Mouse (Mus musculus) forebrain, embryonic 16.5 days (tissue): ENCODE measurements around the gene Plekhb2. TPM values are rescaled to one million over a fixed set of nuclear protein-coding genes. Genes with fewer than 3 reads are reported as not detected.

Experiments
- ATAC-seq: fragments of 200-750 bp; cut with Nextera tagmentation; 2 replicates; pipeline ENCODE4 v1.8.0; 2017; ENCODE audit warnings: mild to moderate bottlenecking, moderate library complexity
- H3K27ac ChIP-seq: fragments of 300-500 bp; sonication (generic); 2 replicates; pipeline ENCODE4 v1.5.1; 2014; ENCODE audit warnings: low read length, control low read depth
- H3K27me3 ChIP-seq: fragments of 300-500 bp; sonication (generic); replicated peaks from 2 replicates; pipeline ENCODE4 v1.6.1; 2014; ENCODE audit warnings: low read length; ENCODE audit not compliant: control insufficient read depth, insufficient read depth
- H3K36me3 ChIP-seq: fragments of 300-500 bp; sonication (generic); 2 replicates; pipeline ENCODE4 v1.6.1; 2014; ENCODE audit not compliant: control insufficient read depth, insufficient read depth
- H3K4me1 ChIP-seq: fragments of 300-500 bp; sonication (generic); replicated peaks from 2 replicates; pipeline ENCODE4 v1.6.1; 2014; ENCODE audit warnings: low read length; ENCODE audit not compliant: control insufficient read depth, insufficient read depth
- H3K4me2 ChIP-seq: fragments of 300-500 bp; sonication (generic); 2 replicates; pipeline ENCODE4 v1.6.1; 2014; ENCODE audit warnings: mild to moderate bottlenecking, low read length, control low read depth
- H3K4me3 ChIP-seq: fragments of 300-500 bp; sonication (generic); replicated peaks from 2 replicates; pipeline ENCODE4 v1.5.1; 2014; ENCODE audit warnings: mild to moderate bottlenecking, low read length, control low read depth
- H3K9ac ChIP-seq: fragments of 300-500 bp; sonication (generic); replicated peaks from 2 replicates; pipeline ENCODE4 v1.6.1; 2014; ENCODE audit warnings: low read depth, low read length, control low read depth
- H3K9me3 ChIP-seq: fragments of 300-500 bp; sonication (generic); 2 replicates; pipeline ENCODE4 v1.6.1; 2016; ENCODE audit warnings: low read length; ENCODE audit not compliant: control insufficient read depth
- WGBS: fragments of 180-500 bp; shearing (Covaris S2); extraction: QIAGEN DNeasy Blood & Tissue Kit; methylation state at CpG from one replicate; pipeline ENCODE4 v1.1.7; 2014; 5-methylcytosine and 5-hydroxymethylcytosine counted together
- polyA plus RNA-seq: library from polyadenylated mRNA; unstranded; fragments of >200 nt; fragmentation: Nextera tagmentation; extraction: Ambion mirVana; gene quantifications from 2 replicates; pipeline ENCODE4 v1.2.1, GENCODE M21; 2015

The Plekhb2 gene
- polyA plus RNA-seq, 1 experiment from 2014 or later = 73.9 TPM

DNA sequence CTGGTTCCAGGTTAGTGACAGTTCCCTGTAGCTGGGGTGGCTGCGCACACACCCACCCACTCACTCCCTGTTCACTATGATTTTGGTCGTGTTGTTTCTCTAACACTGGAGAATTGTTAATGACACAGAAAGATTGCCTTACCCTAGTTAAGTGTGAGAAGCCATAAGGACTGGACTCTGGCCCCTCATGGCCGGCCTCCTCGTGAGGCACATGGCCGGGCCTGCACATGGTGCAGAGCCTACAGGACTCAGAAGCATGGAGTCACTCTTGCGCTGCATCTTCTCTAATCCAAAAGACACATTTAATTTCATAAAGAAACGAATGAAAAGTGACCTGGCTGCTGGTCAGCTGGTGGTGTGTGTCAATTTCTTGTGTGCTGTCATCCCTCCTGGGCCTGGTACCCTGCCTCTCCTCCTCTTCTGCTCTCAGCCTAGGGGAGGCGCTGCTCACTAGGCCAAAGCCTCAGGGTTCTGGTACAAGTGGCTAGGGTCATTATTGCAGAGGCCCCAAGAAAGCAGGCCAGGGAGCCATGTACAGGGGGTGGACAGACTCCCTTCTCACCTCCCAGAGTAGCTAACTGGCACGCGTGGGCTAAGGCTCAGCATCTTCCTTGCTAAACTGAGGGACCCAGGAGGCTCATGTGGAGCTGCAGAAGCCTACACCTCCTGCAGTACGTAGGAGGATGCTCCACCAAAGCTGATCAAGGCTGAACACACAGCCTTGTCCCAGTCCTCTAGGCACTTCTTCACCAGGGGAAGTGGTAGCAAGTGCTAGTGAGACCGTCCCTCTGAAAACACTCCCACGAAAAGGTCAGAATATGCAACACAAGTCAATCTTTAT is 37.1 kb upstream of the Plekhb2 start:
- H3K27me3 ChIP-seq = no peaks in the 10 kb centered on the region
- H3K27ac ChIP-seq = no peak overlapping the region
- H3K9me3 ChIP-seq = no peaks in the 10 kb centered on the region
- peaks cover 26% of the 10 kb centered on the region for H3K36me3 ChIP-seq
- no peak overlapping the region for H3K4me3 ChIP-seq
- 94% methylated on average over 13 of the region's 13 CpGs for WGBS
- no peaks in the 10 kb centered on the region for H3K4me1 ChIP-seq
- H3K9ac ChIP-seq = no peak overlapping the region
- ATAC-seq = no peak
- H3K4me2 ChIP-seq = no peak overlapping the region

GRCm38 (mm10) chr1:34815843-34816242 is 33.9 kb upstream of the Plekhb2 start:
- peaks cover 31% of the 10 kb centered on the region for H3K36me3 ChIP-seq

DNA sequence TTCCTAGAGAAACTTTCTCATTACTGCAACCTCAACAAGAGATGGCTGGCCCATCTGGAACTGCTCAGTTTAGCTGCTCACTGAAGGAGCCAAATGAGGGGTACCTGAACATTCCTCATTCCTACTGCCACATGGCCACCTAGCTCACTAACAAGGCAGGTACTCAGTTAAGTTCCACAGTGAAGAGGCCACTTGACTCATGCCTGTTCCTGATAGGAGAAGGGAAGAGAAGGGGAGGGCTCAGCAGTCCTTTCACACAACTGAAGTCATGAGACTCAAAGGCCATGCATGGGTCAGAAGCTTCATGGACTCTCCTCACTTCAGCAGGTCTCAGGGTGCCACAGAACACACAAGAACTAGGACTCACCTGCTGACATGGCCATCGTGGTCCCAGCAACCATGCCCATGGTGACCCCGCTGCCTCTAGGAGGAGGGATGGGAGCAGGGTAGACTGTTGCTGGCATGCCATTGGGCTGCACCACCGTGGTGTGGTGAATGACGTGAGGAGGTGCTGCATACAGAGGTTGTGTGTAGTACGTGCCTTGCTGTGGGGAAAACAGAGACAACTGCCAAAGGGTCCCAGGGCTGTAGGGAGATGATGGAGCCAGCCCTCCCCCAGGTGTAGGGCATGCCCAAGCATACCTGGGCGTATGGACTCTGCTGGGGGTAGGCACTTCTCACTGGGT is 30.4 kb upstream of the Plekhb2 start:
- Histone ChIP-seq H3K9me3 (no peaks in the 10 kb centered on the region), H3K4me3 (no peak overlapping the region), H3K4me2 (no peak overlapping the region), H3K36me3 (peaks cover 35% of the 10 kb centered on the region), H3K9ac (no peak overlapping the region), H3K4me1 (no peaks in the 10 kb centered on the region), H3K27ac (no peak overlapping the region), H3K27me3 (no peaks in the 10 kb centered on the region)
- ATAC-seq = no peak
- 93% methylated on average over 6 of the region's 6 CpGs for WGBS

More at GRCm38 (mm10) chr1:34815843-34816242, 33.9 kb upstream of the Plekhb2 start:
- WGBS = 86% methylated on average over 6 of the region's 6 CpGs
- ATAC-seq = no peak
- no peaks in the 10 kb centered on the region for H3K27me3 ChIP-seq
- H3K4me2 ChIP-seq = no peak overlapping the region
- H3K9me3 ChIP-seq = no peaks in the 10 kb centered on the region
- no peak overlapping the region for H3K27ac ChIP-seq
- no peak overlapping the region for H3K4me3 ChIP-seq
- no peaks in the 10 kb centered on the region for H3K4me1 ChIP-seq
- no peak overlapping the region for H3K9ac ChIP-seq

GRCm38 (mm10) chr1:34821411-34821810 is 28.4 kb upstream of the Plekhb2 start:
- WGBS = 85% methylated on average over 2 of the region's 2 CpGs
- Histone ChIP-seq H3K27ac (no peak overlapping the region), H3K9me3 (no peaks in the 10 kb centered on the region), H3K27me3 (no peaks in the 10 kb centered on the region), H3K4me1 (peaks cover 3% of the 10 kb centered on the region; the same call in 1 of the 2 replicates), H3K9ac (no peak overlapping the region), H3K4me3 (no peak overlapping the region), H3K36me3 (peaks cover 24% of the 10 kb centered on the region), H3K4me2 (no peak overlapping the region)
- ATAC-seq = no peak

DNA sequence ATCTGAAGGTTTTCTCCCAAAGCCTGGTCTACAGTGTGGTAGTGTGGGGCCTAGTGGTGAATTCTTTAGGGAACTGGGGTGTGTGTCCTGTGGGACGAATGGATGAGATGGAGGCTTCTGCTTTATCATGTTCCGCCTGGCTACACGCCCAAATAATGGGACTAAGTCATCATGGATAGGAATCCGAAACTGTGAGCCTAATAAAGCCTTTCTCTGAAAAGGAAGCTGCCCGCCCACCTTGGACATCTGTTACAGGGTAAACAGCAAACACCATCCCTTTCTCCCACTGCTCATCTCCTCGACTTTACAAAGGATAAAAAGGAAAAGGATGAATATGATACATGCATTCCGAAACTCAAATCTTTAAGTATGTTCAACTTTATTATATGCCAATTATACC is 27.8 kb upstream of the Plekhb2 start:
- no peak overlapping the region for H3K27ac ChIP-seq
- WGBS = 93% methylated on average over 7 of the region's 7 CpGs
- ATAC-seq = no peak

GRCm38 (mm10) chr1:34822746-34823145 is 27.0 kb upstream of the Plekhb2 start:
- Histone ChIP-seq H3K9ac (no peak overlapping the region), H3K4me3 (no peak overlapping the region), H3K4me2 (no peak overlapping the region), H3K27me3 (no peaks in the 10 kb centered on the region), H3K27ac (no peak overlapping the region), H3K9me3 (no peaks in the 10 kb centered on the region), H3K36me3 (peaks cover 15% of the 10 kb centered on the region), H3K4me1 (peaks cover 3% of the 10 kb centered on the region; the same call in 1 of the 2 replicates)
- ATAC-seq = no peak
- 93% methylated on average over 7 of the region's 7 CpGs for WGBS

More for the DNA sequence above, 27.8 kb upstream of the Plekhb2 start:
- H3K4me1 ChIP-seq = peaks cover 3% of the 10 kb centered on the region; the same call in 1 of the 2 replicates
- no peak overlapping the region for H3K9ac ChIP-seq
- H3K4me2 ChIP-seq = no peak overlapping the region
- H3K9me3 ChIP-seq = no peaks in the 10 kb centered on the region
- no peak overlapping the region for H3K4me3 ChIP-seq
- no peaks in the 10 kb centered on the region for H3K27me3 ChIP-seq
- peaks cover 18% of the 10 kb centered on the region for H3K36me3 ChIP-seq

GRCm38 (mm10) chr1:34823353-34823752 is 26.4 kb upstream of the Plekhb2 start:
- peaks cover 3% of the 10 kb centered on the region; the same call in 1 of the 2 replicates for H3K4me1 ChIP-seq
- no peaks in the 10 kb centered on the region for H3K27me3 ChIP-seq
- no peak overlapping the region for H3K4me2 ChIP-seq
- no peak overlapping the region for H3K9ac ChIP-seq
- peaks cover 19% of the 10 kb centered on the region for H3K36me3 ChIP-seq
- H3K9me3 ChIP-seq = no peaks in the 10 kb centered on the region
- H3K27ac ChIP-seq = no peak overlapping the region
- H3K4me3 ChIP-seq = no peak overlapping the region
- no peak for ATAC-seq
- WGBS = 91% methylated on average over 6 of the region's 6 CpGs

- Histone ChIP-seq H3K4me3 (no peak overlapping the region), H3K9ac (no peak overlapping the region), H3K4me1 (peaks cover 3% of the 10 kb centered on the region; the same call in 1 of the 2 replicates), H3K36me3 (peaks cover 22% of the 10 kb centered on the region), H3K27ac (no peak overlapping the region), H3K4me2 (no peak overlapping the region), H3K9me3 (no peaks in the 10 kb centered on the region), H3K27me3 (no peaks in the 10 kb centered on the region)
- WGBS = 90% methylated on average over 8 of the region's 8 CpGs
- ATAC-seq = no peak
Observed at GRCm38 (mm10) chr1:34824208-34824607, 25.6 kb upstream of the Plekhb2 start.

DNA sequence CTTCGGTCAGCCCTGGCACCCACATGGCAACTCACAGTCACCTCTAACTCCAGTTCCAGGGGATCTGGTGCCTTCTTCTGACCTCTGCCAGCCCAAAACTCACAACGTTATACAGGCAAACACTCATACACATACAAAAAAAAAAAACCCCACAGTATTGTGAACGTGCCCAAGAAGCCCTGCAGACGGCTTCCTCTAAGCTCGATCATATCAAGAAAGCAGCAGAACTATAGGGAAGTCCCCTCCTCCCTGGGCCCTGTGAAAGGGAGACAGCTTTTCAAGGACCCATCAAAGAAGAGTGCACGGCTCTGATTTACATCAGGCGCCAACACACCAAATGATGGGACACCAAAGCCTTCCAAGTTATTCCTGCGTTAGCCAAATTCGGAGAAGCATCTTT is 23.9 kb upstream of the Plekhb2 start:
- Histone ChIP-seq H3K4me2 (no peak overlapping the region), H3K9ac (no peak overlapping the region), H3K27ac (no peak overlapping the region), H3K4me1 (peaks cover 3% of the 10 kb centered on the region; the same call in 1 of the 2 replicates), H3K4me3 (no peak overlapping the region), H3K36me3 (peaks cover 17% of the 10 kb centered on the region), H3K9me3 (no peaks in the 10 kb centered on the region), H3K27me3 (no peaks in the 10 kb centered on the region)
- 77% methylated on average over 9 of the region's 9 CpGs for WGBS
- no peak for ATAC-seq
